Mouse (Mus musculus) left cerebral cortex, adult 2 months (tissue): ENCODE measurements around the gene Fam71b. TPM values are rescaled to one million over a fixed set of nuclear protein-coding genes. Genes with fewer than 3 reads are reported as not detected.
"Not testable (repeated sequence)": the region's sequence is repeated elsewhere in the genome, so short reads cannot be mapped to it uniquely, and the experiment has no call there.

Source experiments
- DNase-seq, 2 experiments: peaks; one replicate each; pipeline ENCODE4 v3.0.0; 2021 to 2022; ENCODE audit warnings: low spot score in 2 of 2, mixed read lengths in 1 of 2; ENCODE audit errors: extremely low spot score in 1 of 2
- H3K27ac ChIP-seq: fragments of 200-600 bp; 2 replicates; pipeline ENCODE4 v1.8.1; 2022
- H3K4me3 ChIP-seq: fragments of 200-600 bp; 2 replicates; pipeline ENCODE4 v1.8.1; 2022
- CTCF ChIP-seq: fragments of 200-600 bp; IDR thresholded peaks from 2 replicates; pipeline ENCODE4 v1.8.1; 2022; ENCODE audit warnings: antibody characterized with exemption, mild to moderate bottlenecking, moderate library complexity
- intact Hi-C: fragments of 180-260 bp; cut with DNase I; formaldehyde crosslinking; loops from one replicate; pipeline ENCODE4 v1.15.1; 2025
- total RNA-seq, 2 experiments: library from RNA; stranded (reverse); gene quantifications; 2 replicates each; pipeline ENCODE4 v1.2.3; 2021

The Fam71b gene
- total RNA-seq, 2 experiments from 2014 or later: not detected

GRCm38 (mm10) chr11:46406721-46407120 lies 10.4 kb downstream of the Fam71b start:
- no peak for TF ChIP-seq CTCF
- Histone ChIP-seq H3K27ac (no peak overlapping the region), H3K4me3 (no peak overlapping the region)
- intact Hi-C loops: no loop called here
- DNase-seq: no peak

- H3K4me3 ChIP-seq: no peak overlapping the region
- H3K27ac ChIP-seq: no peak overlapping the region
- intact Hi-C loops: no loop called here
- no peak for TF ChIP-seq CTCF
- DNase-seq: no peak
Observed at GRCm38 (mm10) chr11:46410018-46410563, 13.7 kb downstream of the Fam71b start.

- intact Hi-C loops: no loop called here
- Histone ChIP-seq H3K27ac (no peak overlapping the region), H3K4me3 (no peak overlapping the region)
- no peak for DNase-seq
- no peak for TF ChIP-seq CTCF
Observed at GRCm38 (mm10) chr11:46418438-46418837, 22.1 kb downstream of the Fam71b start.

- intact Hi-C loops: no loop called here
- TF ChIP-seq CTCF: no peak
- DNase-seq: no peak
- Histone ChIP-seq H3K4me3 (no peak overlapping the region), H3K27ac (no peak overlapping the region)
Observed at GRCm38 (mm10) chr11:46418860-46419259, 22.5 kb downstream of the Fam71b start.

- DNase-seq: no peak
- intact Hi-C loops: no loop called here
- TF ChIP-seq CTCF: no peak
Observed at GRCm38 (mm10) chr11:46421086-46421888, 24.9 kb downstream of the Fam71b start.

GRCm38 (mm10) chr11:46428131-46428530 lies 31.8 kb downstream of the Fam71b start:
- H3K4me3 ChIP-seq, DNase-seq, H3K27ac ChIP-seq, intact Hi-C loops: not testable (repeated sequence)

More at GRCm38 (mm10) chr11:46421086-46421888, 24.9 kb downstream of the Fam71b start:
- Histone ChIP-seq H3K4me3 (no peak overlapping the region), H3K27ac (no peak overlapping the region)

GRCm38 (mm10) chr11:46430123-46430522 lies 33.8 kb downstream of the Fam71b start:
- no peak overlapping the region for H3K4me3 ChIP-seq
- no peak for TF ChIP-seq CTCF
- H3K27ac ChIP-seq: no peak overlapping the region
- intact Hi-C loops: loop anchor here (2.0 kb wide), 1 partner anchor 129 kb away; no protein-coding TSS in a partner anchor
- no peak for DNase-seq

- DNase-seq: peak; percentile 76 to 85
- Histone ChIP-seq H3K4me3 (no peak overlapping the region), H3K27ac (peak overlapping the region; percentile 66; the same call in 1 of the 2 replicates)
- TF ChIP-seq CTCF: peak; percentile 90
- intact Hi-C loops: loop anchor here (1.0 to 2.0 kb wide), 4 partner anchors 117 to 162 kb away; no protein-coding TSS in a partner anchor
Observed at GRCm38 (mm10) chr11:46431129-46431528, 34.8 kb downstream of the Fam71b start.

- intact Hi-C loops: no loop called here
- no peak for DNase-seq
- no peak for TF ChIP-seq CTCF
- Histone ChIP-seq H3K27ac (no peak overlapping the region), H3K4me3 (no peak overlapping the region)
Observed at GRCm38 (mm10) chr11:46435363-46435762, 39.0 kb downstream of the Fam71b start.

GRCm38 (mm10) chr11:46436760-46437458 lies 40.5 kb downstream of the Fam71b start, which contains the start of gene Med7:
Gene Med7 (plus strand): TSS chr11:46436925.
- DNase-seq: peak; percentile 87 to 93
- intact Hi-C loops: no loop called here
- no peak for TF ChIP-seq CTCF

GRCm38 (mm10) chr11:46437459-46438000 lies 41.2 kb downstream of the Fam71b start:
- peak in 1 of 2 experiments; percentile 12 for DNase-seq

More at GRCm38 (mm10) chr11:46436760-46437458, 40.5 kb downstream of the Fam71b start, which contains the start of gene Med7:
- Histone ChIP-seq H3K27ac (peak within 1 kb of the TSS; percentile 89), H3K4me3 (peak within 1 kb of the TSS; percentile 99)

More at GRCm38 (mm10) chr11:46437459-46438000, 41.2 kb downstream of the Fam71b start:
- intact Hi-C loops: no loop called here
- no peak for TF ChIP-seq CTCF
- Histone ChIP-seq H3K4me3 (peak overlapping the region; percentile 99), H3K27ac (peak overlapping the region; percentile 89; the same call in 1 of the 2 replicates)
